Mouse (Mus musculus): ENCODE data around the gene Ankrd35.

DNA sequence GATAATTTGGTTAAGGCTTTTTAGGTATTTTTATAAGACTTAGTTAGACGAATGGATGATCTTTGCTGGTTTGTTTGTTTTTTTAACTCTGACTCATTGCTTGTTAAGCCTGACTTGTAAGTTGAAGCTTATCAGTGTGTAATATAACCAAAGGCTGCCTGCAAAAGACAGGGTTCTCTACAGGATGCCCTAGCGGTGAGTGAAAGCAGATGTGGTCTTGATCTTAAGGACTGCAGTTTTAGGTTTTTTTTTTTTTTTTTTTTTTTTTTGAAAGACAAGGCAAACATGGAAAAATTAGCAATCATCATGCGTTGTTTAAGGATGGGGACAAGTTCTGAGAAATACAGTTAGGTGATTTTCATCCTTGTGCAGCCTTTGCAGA lies 59.5 kb downstream of the Ankrd35 start:
- TF ChIP-seq MYOG (IDR thresholded peaks at IDR 0.05; ENCODE audit: control insufficient read depth, extremely low read depth, insufficient read length) (no peak), CTCF (IDR thresholded peaks at IDR 0.05; ENCODE audit: control insufficient read depth, insufficient read depth, insufficient read length) (no peak), MAX (IDR thresholded peaks at IDR 0.05) (no peak), USF1 (IDR thresholded peaks at IDR 0.05; ENCODE audit: low read depth) (no peak), CEBPB (IDR thresholded peaks at IDR 0.05; ENCODE audit: low read depth) (no peak)
